Mouse (Mus musculus) stomach, postnatal 0 days (tissue): ENCODE measurements at regions not wholly inside any gene's neighbourhood (a gene's known extent, or its start where the extent isn't known, plus 50 kb on each side); places are given as distances from the start of the nearest gene placed in this dataset.
A peak's percentile ranks its signal among the peaks of the same experiment; 100 is the strongest.

Source experiments
- ATAC-seq: fragments of 200-750 bp; cut with Nextera tagmentation; 2 replicates; pipeline ENCODE4 v1.8.0; 2017; ENCODE audit not compliant: low FRiP score, low TSS enrichment
- DNase-seq: peaks from one replicate; pipeline ENCODE4 v3.0.0-alpha.2; 2016; ENCODE audit warnings: low spot score
- H3K27ac ChIP-seq: fragments of 300-500 bp; sonication (generic); replicated peaks from 2 replicates; pipeline ENCODE4 v1.5.1; 2014; ENCODE audit warnings: mild to moderate bottlenecking, control low read depth
- H3K27me3 ChIP-seq: fragments of 300-500 bp; sonication (generic); 2 replicates; pipeline ENCODE4 v1.6.1; 2014; ENCODE audit warnings: low read length; ENCODE audit not compliant: control insufficient read depth, insufficient read depth
- H3K36me3 ChIP-seq: fragments of 300-500 bp; sonication (generic); 2 replicates; pipeline ENCODE4 v1.6.1; 2014; ENCODE audit warnings: low read length, mixed read lengths; ENCODE audit not compliant: control insufficient read depth, insufficient read depth
- H3K4me1 ChIP-seq: fragments of 300-500 bp; sonication (generic); replicated peaks from 2 replicates; pipeline ENCODE4 v1.6.1; 2014; ENCODE audit warnings: antibody characterized with exemption; ENCODE audit not compliant: control insufficient read depth, insufficient read depth
- H3K4me2 ChIP-seq: fragments of 300-500 bp; sonication (generic); replicated peaks from 2 replicates; pipeline ENCODE4 v1.6.1; 2014; ENCODE audit warnings: low read depth, mild to moderate bottlenecking, control low read depth, moderate library complexity
- H3K4me3 ChIP-seq: fragments of 300-500 bp; sonication (generic); 2 replicates; pipeline ENCODE4 v1.5.1; 2014; ENCODE audit warnings: low read depth, low read length, control low read depth
- H3K9ac ChIP-seq: fragments of 300-500 bp; sonication (generic); 2 replicates; pipeline ENCODE4 v1.6.1; 2014; ENCODE audit warnings: mild to moderate bottlenecking, low read length, control low read depth, mixed read lengths
- H3K9me3 ChIP-seq: fragments of 300-500 bp; sonication (generic); 2 replicates; pipeline ENCODE4 v1.6.1; 2016; ENCODE audit warnings: low read length; ENCODE audit not compliant: control insufficient read depth
- CTCF ChIP-seq: IDR thresholded peaks from 2 replicates; pipeline ENCODE4 v1.5.1; 2016; ENCODE audit warnings: antibody characterized with exemption, low read depth, mild to moderate bottlenecking, moderate library complexity
- EP300 ChIP-seq: optimal IDR thresholded peaks from 2 replicates; pipeline ENCODE3; 2016; ENCODE audit warnings: antibody characterized with exemption
- WGBS: fragments of 180-500 bp; shearing (Covaris S2); extraction: QIAGEN DNeasy Blood & Tissue Kit; methylation state at CpG from one replicate; pipeline ENCODE4 v1.1.7; 2014; 5-methylcytosine and 5-hydroxymethylcytosine counted together

DNA sequence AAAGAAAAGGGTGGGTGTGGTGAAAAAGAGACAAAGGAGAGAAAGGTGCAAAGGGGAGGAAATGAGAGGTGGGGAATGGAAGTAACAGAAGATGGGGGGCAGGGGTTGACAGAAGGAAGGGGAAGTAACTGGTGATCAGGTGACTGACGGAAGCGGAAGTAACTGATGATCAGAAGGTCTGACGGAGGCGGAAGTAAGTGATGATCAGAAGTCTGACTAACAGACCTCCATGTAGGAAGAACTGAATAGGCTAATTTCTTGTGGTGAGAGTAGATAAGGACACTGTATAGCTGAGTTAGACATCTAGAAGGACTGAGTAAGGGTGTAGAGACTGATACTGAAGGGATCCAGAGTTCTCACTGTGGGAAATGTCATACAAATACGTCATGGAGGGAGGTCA, 318.1 kb upstream of the Runx1 start:
- no peaks in the 10 kb centered on the region for H3K27me3 ChIP-seq
- H3K4me2 ChIP-seq, result no peak overlapping the region
- H3K4me1 ChIP-seq, result no peaks in the 10 kb centered on the region
- WGBS, result 88% methylated on average over 5 of the region's 5 CpGs
- ATAC-seq (no peak), DNase-seq (no peak)
- H3K9ac ChIP-seq, result no peak overlapping the region
- no peak overlapping the region for H3K27ac ChIP-seq
- TF ChIP-seq CTCF (no peak), EP300 (no peak)
- no peaks in the 10 kb centered on the region for H3K36me3 ChIP-seq
- no peak overlapping the region for H3K4me3 ChIP-seq
- no peaks in the 10 kb centered on the region for H3K9me3 ChIP-seq

DNA sequence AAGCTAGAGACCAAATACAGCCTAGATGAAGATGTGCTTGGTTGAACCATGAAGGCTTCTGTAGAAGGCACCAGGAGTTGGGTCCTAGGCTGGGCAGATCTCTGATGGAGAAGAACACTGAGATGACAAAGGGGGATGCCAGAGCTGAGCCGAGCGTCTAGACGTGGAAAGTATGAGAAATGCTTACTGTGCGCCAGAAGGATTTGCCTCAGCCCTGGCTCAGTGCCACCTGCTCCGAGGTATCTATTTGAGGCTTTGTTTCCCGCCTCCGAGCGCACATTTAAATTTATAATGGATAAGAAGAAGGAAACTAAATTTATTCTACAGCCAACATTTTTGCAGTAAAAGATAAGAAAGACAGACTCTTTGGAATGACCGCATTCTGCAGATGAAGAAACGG, 317.2 kb upstream of the Runx1 start:
- Histone ChIP-seq H3K9ac (no peak overlapping the region), H3K4me2 (no peak overlapping the region), H3K36me3 (no peaks in the 10 kb centered on the region), H3K4me1 (no peaks in the 10 kb centered on the region), H3K4me3 (no peak overlapping the region), H3K27me3 (no peaks in the 10 kb centered on the region), H3K27ac (no peak overlapping the region), H3K9me3 (no peaks in the 10 kb centered on the region)
- 63% methylated on average over 10 of the region's 10 CpGs for WGBS
- no peak for ATAC-seq
- no peak for TF ChIP-seq CTCF
- TF ChIP-seq EP300, result no peak
- no peak for DNase-seq

DNA sequence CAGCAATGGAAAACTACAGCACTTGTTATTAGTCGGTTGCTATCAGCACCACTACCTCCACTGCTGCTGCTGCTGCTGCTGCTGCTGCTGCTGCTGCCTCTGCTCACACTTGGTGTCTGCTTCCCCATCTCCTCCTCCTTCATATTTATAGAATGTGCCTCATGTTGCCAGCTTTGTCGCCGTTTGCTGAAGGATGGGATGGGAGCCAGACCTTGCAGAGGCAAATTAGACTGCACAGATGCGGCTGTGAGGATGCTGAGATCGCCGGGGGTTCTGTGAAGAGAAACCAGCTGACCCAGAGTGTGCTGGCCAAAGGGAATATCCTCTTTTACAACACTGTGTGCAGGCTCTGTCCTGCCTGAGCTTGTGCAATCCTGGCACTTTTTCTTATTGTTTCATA, 316.0 kb upstream of the Runx1 start:
- H3K4me3 ChIP-seq, result no peak overlapping the region
- H3K9ac ChIP-seq, result no peak overlapping the region
- H3K4me2 ChIP-seq, result no peak overlapping the region
- ATAC-seq (no peak), DNase-seq (no peak)
- TF ChIP-seq CTCF, result no peak
- no peak for TF ChIP-seq EP300
- H3K27me3 ChIP-seq, result no peaks in the 10 kb centered on the region
- no peaks in the 10 kb centered on the region for H3K4me1 ChIP-seq
- no peaks in the 10 kb centered on the region for H3K9me3 ChIP-seq
- no peaks in the 10 kb centered on the region for H3K36me3 ChIP-seq
- H3K27ac ChIP-seq, result no peak overlapping the region
- 54% methylated on average over 6 of the region's 6 CpGs for WGBS

DNA sequence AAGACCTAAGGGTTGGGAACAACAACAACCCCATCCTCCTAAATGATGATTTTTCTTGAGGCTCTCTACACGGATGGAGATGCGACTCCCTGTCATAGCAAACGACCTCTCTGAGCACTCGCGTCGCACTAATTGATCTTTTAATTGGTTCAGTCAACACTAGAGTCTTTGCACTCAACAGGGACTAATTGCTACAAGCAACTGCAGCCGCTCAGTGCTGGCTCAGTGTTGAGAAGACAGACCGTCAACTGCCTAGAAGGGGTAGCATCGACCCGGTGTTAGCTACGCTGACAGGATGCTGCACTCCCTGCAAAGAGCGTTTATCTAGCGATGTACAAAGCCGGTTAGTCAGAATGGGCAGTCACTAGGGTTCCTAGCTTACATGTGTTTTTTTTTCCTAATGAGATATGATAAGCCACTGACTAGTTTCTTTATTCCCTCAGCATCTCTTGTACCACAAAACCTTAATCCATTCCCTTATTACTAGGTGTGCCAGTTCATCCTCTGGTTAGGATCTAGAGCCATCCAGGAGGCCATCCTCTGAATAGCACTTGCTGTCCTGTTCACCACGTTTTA, 314.7 kb upstream of the Runx1 start:
- ATAC-seq, result no peak
- Histone ChIP-seq H3K9me3 (no peaks in the 10 kb centered on the region), H3K4me3 (no peak overlapping the region), H3K36me3 (no peaks in the 10 kb centered on the region), H3K4me2 (no peak overlapping the region), H3K9ac (no peak overlapping the region), H3K27ac (no peak overlapping the region), H3K4me1 (no peaks in the 10 kb centered on the region), H3K27me3 (no peaks in the 10 kb centered on the region)
- TF ChIP-seq CTCF, result no peak
- TF ChIP-seq EP300, result no peak
- WGBS, result 72% methylated on average over 15 of the region's 15 CpGs
- no peak for DNase-seq

DNA sequence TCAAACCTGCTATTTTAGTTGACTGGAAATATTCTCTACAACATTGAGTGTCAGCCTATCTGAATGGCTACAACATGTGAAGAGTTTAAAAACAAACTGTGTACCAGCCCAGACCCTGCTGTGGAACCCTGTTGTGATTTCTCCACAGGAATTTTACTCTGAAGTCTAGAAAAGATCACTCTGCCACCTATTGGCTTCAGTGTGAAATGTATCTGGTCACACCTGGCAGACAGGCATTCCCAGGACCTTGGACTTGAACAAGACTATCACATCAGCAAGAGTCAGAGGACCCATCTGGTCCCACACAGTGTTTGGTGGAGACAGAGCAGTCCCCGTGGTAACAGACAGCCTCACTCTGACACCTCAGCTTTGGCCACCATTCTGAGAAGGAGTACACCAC, 311.3 kb upstream of the Runx1 start:
- WGBS, result 56% methylated on average over 1 of the region's 1 CpGs
- no peak overlapping the region for H3K27ac ChIP-seq
- H3K4me3 ChIP-seq, result no peak overlapping the region
- H3K4me1 ChIP-seq, result no peaks in the 10 kb centered on the region
- ATAC-seq (no peak), DNase-seq (no peak)
- no peaks in the 10 kb centered on the region for H3K36me3 ChIP-seq
- no peak overlapping the region for H3K9ac ChIP-seq
- no peak overlapping the region for H3K4me2 ChIP-seq
- H3K27me3 ChIP-seq, result no peaks in the 10 kb centered on the region
- TF ChIP-seq CTCF (peak; percentile 72), EP300 (no peak)
- H3K9me3 ChIP-seq, result no peaks in the 10 kb centered on the region

DNA sequence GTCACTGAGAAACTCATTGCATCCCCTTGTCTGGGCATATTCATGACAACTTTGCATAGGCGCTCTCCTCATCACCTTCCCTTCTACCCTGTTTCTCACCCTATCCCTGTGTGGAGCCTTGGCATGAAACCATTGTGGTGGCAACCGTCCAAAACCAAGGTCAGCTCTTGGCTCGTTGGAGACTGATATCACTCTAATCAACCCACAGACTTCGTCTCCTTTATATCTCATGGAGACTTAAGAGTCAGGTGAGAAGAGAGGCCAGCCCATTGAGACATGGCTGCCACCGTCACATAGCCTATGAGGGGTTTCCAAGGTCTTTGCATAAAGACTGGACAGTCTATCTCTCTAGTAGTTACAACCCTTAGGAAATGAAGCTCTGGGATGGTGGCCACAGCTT, 305.5 kb upstream of the Runx1 start:
- Histone ChIP-seq H3K4me1 (no peaks in the 10 kb centered on the region), H3K4me2 (no peak overlapping the region), H3K27me3 (no peaks in the 10 kb centered on the region), H3K36me3 (no peaks in the 10 kb centered on the region), H3K9ac (no peak overlapping the region), H3K9me3 (no peaks in the 10 kb centered on the region), H3K4me3 (no peak overlapping the region), H3K27ac (no peak overlapping the region)
- WGBS, result 80% methylated on average over 5 of the region's 5 CpGs
- TF ChIP-seq EP300, result no peak
- no peak for TF ChIP-seq CTCF
- ATAC-seq (no peak), DNase-seq (no peak)
